Comparison of ENCODE assay signal across 8 mouse cellular contexts in the genomic region with DNA sequence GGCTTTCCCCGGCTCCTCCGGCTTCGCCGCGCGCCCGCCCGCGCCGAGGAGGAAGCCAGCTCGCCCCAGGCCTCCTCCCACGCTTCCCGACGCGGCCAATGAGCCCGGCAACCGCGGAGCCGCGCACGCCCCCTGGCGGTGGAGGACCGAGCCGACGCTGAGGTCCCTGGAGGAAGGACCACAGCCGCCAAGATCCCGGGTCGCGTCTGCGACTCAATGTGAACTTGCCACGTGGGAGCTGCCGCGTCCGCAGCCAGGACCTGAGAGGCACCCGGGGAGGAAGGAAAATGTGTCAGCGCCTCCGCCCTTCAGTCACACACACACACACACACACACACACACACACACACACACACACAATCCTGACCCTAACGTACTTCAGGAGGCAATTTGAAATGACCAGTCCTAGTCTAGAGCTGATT. TPM values are rescaled to one million over a fixed set of nuclear protein-coding genes. Genes with fewer than 3 reads are reported as not detected.
DNase-seq lines count a peak whose midpoint lies in the region; ATAC-seq lines count a peak whose summit lies in the region.

A gene (minus strand): TSS at position 158 of the 422 bp plus-strand sequence.

- H3K4me2 ChIP-seq in hindbrain, embryonic 14.5 days (replicated peaks), result peak within 1 kb of the TSS; percentile 61

- 0% methylated on average over 36 of the region's 38 CpGs for WGBS in hindbrain, embryonic 14.5 days

- H3K4me1 ChIP-seq in hindbrain, embryonic 14.5 days (replicated peaks; ENCODE audit: control insufficient read depth, insufficient read depth, low read length), result peaks cover 10% of the 10 kb centered on the region

- peak within 1 kb of the TSS; percentile 82 for H3K27ac ChIP-seq in hindbrain, embryonic 14.5 days

- peak; percentile 99 for ATAC-seq in hindbrain, embryonic 14.5 days (ENCODE audit: low FRiP score)

- H3K9ac ChIP-seq in hindbrain, embryonic 14.5 days, result peak within 1 kb of the TSS; percentile 89

- peak within 1 kb of the TSS; percentile 85 for H3K4me3 ChIP-seq in hindbrain, embryonic 14.5 days (replicated peaks; ENCODE audit: low read length)

- H3K36me3 ChIP-seq in hindbrain, embryonic 14.5 days (replicated peaks; ENCODE audit: control insufficient read depth, insufficient read depth), result no peaks in the 10 kb centered on the region

- DNase-seq in NIH3T3 (ENCODE audit: low read depth), result peak; percentile 99
- peak; percentile 98 for DNase-seq in cerebellum, postnatal 14 days
- peak; percentile 93 for DNase-seq in frontal cortex, postnatal 25 days (ENCODE audit: low spot score in 2 of 2)
- peak; percentile 97 for DNase-seq in hindbrain, embryonic 14.5 days (ENCODE audit: low spot score)
- DNase-seq in layer of hippocampus, postnatal 36 days, result peak; percentile 93
- DNase-seq in lung, postnatal 36 days, result peak; percentile 95
- peak; percentile 96 for DNase-seq in retina, postnatal 1 day
- DNase-seq in urinary bladder, adult 2 months (ENCODE audit: low spot score), result peak; percentile 97

- H3K9me3 ChIP-seq in hindbrain, embryonic 14.5 days (ENCODE audit: control insufficient read depth, low read length), result no peaks in the 10 kb centered on the region

- no peaks in the 10 kb centered on the region for H3K27me3 ChIP-seq in hindbrain, embryonic 14.5 days (ENCODE audit: control insufficient read depth, insufficient read depth, low read length)

RNA-seq across cellular contexts. Expression of the gene that starts here (rescaled TPM):
- polyA plus RNA-seq in hindbrain, embryonic 14.5 days (2014; fragmentation: Nextera tagmentation; extraction: Ambion mirVana), result 81.1 and 101 TPM in 2 replicates
- 10 to 100 TPM; 59.9 to 65.1 TPM for total RNA-seq in layer of hippocampus, postnatal 36 days (2021)
- 25.7 and 36.1 TPM in 2 replicates for polyA plus RNA-seq in urinary bladder, adult 2 months (2012; rRNA removed)

Comparison
In these comparisons a context has a peak if more than half of its experiments do, and no peak if none do; other contexts are left out.
1. Peak in every context shown above with its lines: DNase-seq, ATAC-seq, H3K4me3 ChIP-seq and H3K27ac ChIP-seq.